Mouse (Mus musculus) kidney, adult 2 months (tissue): ENCODE data around the gene Eral1.

Experiments used
- CTCF ChIP-seq: fragments of 200-500 bp; conservative IDR thresholded peaks from 2 replicates; pipeline ENCODE4 v1.5.1; 2011; ENCODE audit warnings: low read depth, mild to moderate bottlenecking, control low read depth, low read length, moderate library complexity, mixed read lengths; ENCODE audit not compliant: insufficient read depth, insufficient read length
- POLR2A ChIP-seq: fragments of 200-500 bp; IDR thresholded peaks from one replicate; pipeline ENCODE4 v1.6.1; 2011; ENCODE audit warnings: low read depth, low read length, control low read depth

DNA sequence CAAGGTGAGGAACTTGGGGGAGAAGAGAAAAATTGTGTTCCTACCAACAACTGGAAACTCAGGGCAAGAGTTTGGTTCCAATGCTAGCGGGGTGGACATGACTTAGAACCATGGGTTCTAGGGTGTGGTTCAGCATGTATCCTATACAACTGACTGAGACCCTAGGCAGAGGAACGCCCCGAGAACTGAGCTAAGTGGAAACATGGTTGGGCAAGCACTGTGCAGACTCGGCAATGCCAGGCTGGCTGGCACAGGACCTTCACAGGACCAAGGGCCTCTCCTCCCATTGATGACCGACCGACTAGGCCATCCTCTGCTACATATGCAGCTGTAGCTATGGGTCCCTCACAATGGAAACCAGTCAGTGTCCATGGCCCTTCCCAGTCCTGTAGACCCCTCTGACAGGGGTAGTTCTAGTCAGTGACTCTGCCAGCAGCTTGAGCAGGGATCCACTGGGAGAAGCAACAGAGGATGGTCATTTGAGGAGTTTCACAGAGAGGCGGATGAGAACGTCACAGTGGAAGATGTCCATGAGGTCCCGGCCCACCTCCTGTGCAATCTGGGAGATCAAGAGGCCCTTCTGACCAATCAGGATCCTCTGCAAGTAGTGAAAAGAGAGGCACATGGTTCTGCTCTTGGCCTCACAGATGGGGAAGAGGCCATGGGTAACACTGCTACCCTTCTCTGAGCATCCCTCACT lies 6.5 kb downstream of the Eral1 start:
- no peak for TF ChIP-seq CTCF
- TF ChIP-seq POLR2A = no peak
